Mouse (Mus musculus): ENCODE measurements around the gene Elmo1. TPM values are rescaled to one million over a fixed set of nuclear protein-coding genes. Genes with fewer than 3 reads are reported as not detected.

The Elmo1 gene
- total RNA-seq, 4 experiments from 2014 or later, result 10.9 to 15.1 (median 13.8) TPM

- no peak for DNase-seq
Observed at GRCm38 (mm10) chr13:20327064-20327463, 236.7 kb downstream of the Elmo1 start.

- DNase-seq, result no peak
Observed at GRCm38 (mm10) chr13:20327975-20328374, 237.6 kb downstream of the Elmo1 start.

- DNase-seq, result no peak
Observed at GRCm38 (mm10) chr13:20328672-20329071, 238.3 kb downstream of the Elmo1 start.

- DNase-seq, result no peak
Observed at GRCm38 (mm10) chr13:20330954-20331353, 240.6 kb downstream of the Elmo1 start.

- no peak for DNase-seq
Observed at GRCm38 (mm10) chr13:20335051-20335888, 244.9 kb downstream of the Elmo1 start.

- no peak for DNase-seq
Observed at GRCm38 (mm10) chr13:20335889-20336497, 245.6 kb downstream of the Elmo1 start.

- no peak for DNase-seq
Observed at GRCm38 (mm10) chr13:20342881-20343280, 252.5 kb downstream of the Elmo1 start.

- DNase-seq, result no peak
Observed at GRCm38 (mm10) chr13:20349754-20350153, 259.4 kb downstream of the Elmo1 start.

GRCm38 (mm10) chr13:20352631-20353030, 262.2 kb downstream of the Elmo1 start:
- no peak for DNase-seq

GRCm38 (mm10) chr13:20353862-20354603, 263.6 kb downstream of the Elmo1 start:
- no peak for DNase-seq

- DNase-seq, result no peak
Observed at GRCm38 (mm10) chr13:20354604-20354999, 264.2 kb downstream of the Elmo1 start.

GRCm38 (mm10) chr13:20362541-20362940, 272.1 kb downstream of the Elmo1 start:
- DNase-seq, result no peak

- no peak for DNase-seq
Observed at GRCm38 (mm10) chr13:20365828-20366593, 275.6 kb downstream of the Elmo1 start.

GRCm38 (mm10) chr13:20370036-20370802, 279.8 kb downstream of the Elmo1 start:
- no peak for DNase-seq

- DNase-seq, result no peak
Observed at GRCm38 (mm10) chr13:20371501-20371900, 281.1 kb downstream of the Elmo1 start.

GRCm38 (mm10) chr13:20372335-20372734, 281.9 kb downstream of the Elmo1 start:
- DNase-seq, result no peak

GRCm38 (mm10) chr13:20378869-20379268, 288.5 kb downstream of the Elmo1 start:
- DNase-seq, result no peak

- DNase-seq, result no peak
Observed at GRCm38 (mm10) chr13:20383875-20384274, 293.5 kb downstream of the Elmo1 start.

- DNase-seq, result no peak
Observed at GRCm38 (mm10) chr13:20384846-20385245, 294.4 kb downstream of the Elmo1 start.

- DNase-seq, result no peak
Observed at GRCm38 (mm10) chr13:20385423-20385822, 295.0 kb downstream of the Elmo1 start.

GRCm38 (mm10) chr13:20386462-20387141, 296.2 kb downstream of the Elmo1 start:
- DNase-seq, result peak; percentile 55

All from adrenal gland, adult 8-10 months (tissue).